Mouse (Mus musculus) lung, embryonic 16.5 days (tissue): ENCODE measurements around the gene Sdccag8. TPM values are rescaled to one million over a fixed set of nuclear protein-coding genes. Genes with fewer than 3 reads are reported as not detected.
"Not testable (repeated sequence)": the region's sequence is repeated elsewhere in the genome, so short reads cannot be mapped to it uniquely, and the experiment has no call there.

ENCODE experiments used
- ATAC-seq: fragments of 200-750 bp; cut with Nextera tagmentation; 2 replicates; pipeline ENCODE4 v1.8.0; 2017; ENCODE audit warnings: low read depth, mild to moderate bottlenecking, moderate library complexity
- H3K27ac ChIP-seq: fragments of 300-500 bp; sonication (generic); 2 replicates; pipeline ENCODE4 v1.5.1; 2014; ENCODE audit warnings: mild to moderate bottlenecking, control low read depth, low read length
- H3K27me3 ChIP-seq: fragments of 300-500 bp; sonication (generic); 2 replicates; pipeline ENCODE4 v1.6.1; 2014; ENCODE audit warnings: low read depth, low read length, mixed read lengths; ENCODE audit not compliant: control insufficient read depth, insufficient read depth
- H3K36me3 ChIP-seq: fragments of 300-500 bp; sonication (generic); 2 replicates; pipeline ENCODE4 v1.6.1; 2014; ENCODE audit warnings: low read length; ENCODE audit not compliant: control insufficient read depth, insufficient read depth
- H3K4me1 ChIP-seq: fragments of 300-500 bp; sonication (generic); replicated peaks from 2 replicates; pipeline ENCODE4 v1.6.1; 2014; ENCODE audit warnings: low read length, mixed read lengths; ENCODE audit not compliant: control insufficient read depth, insufficient read depth
- H3K4me2 ChIP-seq: fragments of 300-500 bp; sonication (generic); 2 replicates; pipeline ENCODE4 v1.6.1; 2014; ENCODE audit warnings: low read depth, low read length, control low read depth
- H3K4me3 ChIP-seq: fragments of 300-500 bp; sonication (generic); 2 replicates; pipeline ENCODE4 v1.5.1; 2014; ENCODE audit warnings: mild to moderate bottlenecking, low read length, control low read depth
- H3K9ac ChIP-seq: fragments of 300-500 bp; sonication (generic); 2 replicates; pipeline ENCODE4 v1.6.1; 2014; ENCODE audit warnings: low read length, control low read depth
- H3K9me3 ChIP-seq: fragments of 300-500 bp; sonication (generic); 2 replicates; pipeline ENCODE4 v1.6.1; 2016; ENCODE audit warnings: low read length; ENCODE audit not compliant: control insufficient read depth
- WGBS: fragments of 180-500 bp; shearing (Covaris S2); extraction: QIAGEN DNeasy Blood & Tissue Kit; methylation state at CpG from one replicate; pipeline ENCODE4 v1.1.7; 2014; 5-methylcytosine and 5-hydroxymethylcytosine counted together
- polyA plus RNA-seq: library from polyadenylated mRNA; unstranded; fragments of >200 nt; fragmentation: Nextera tagmentation; extraction: Ambion mirVana; gene quantifications from 2 replicates; pipeline ENCODE4 v1.2.1, GENCODE M21; 2015

Sdccag8 gene
- polyA plus RNA-seq, 1 experiment from 2014 or later: 16.9 TPM

GRCm38 (mm10) chr1:176939901-176940341 is 125.5 kb downstream of the Sdccag8 start:
- H3K9me3 ChIP-seq: no peaks in the 10 kb centered on the region
- 56% methylated on average over 8 of the region's 8 CpGs for WGBS
- no peak overlapping the region for H3K27ac ChIP-seq
- H3K36me3 ChIP-seq: no peaks in the 10 kb centered on the region
- H3K27me3 ChIP-seq: no peaks in the 10 kb centered on the region
- ATAC-seq: no peak
- no peaks in the 10 kb centered on the region for H3K4me1 ChIP-seq
- H3K4me3 ChIP-seq: no peak overlapping the region
- H3K9ac ChIP-seq: no peak overlapping the region
- H3K4me2 ChIP-seq: no peak overlapping the region

GRCm38 (mm10) chr1:176941286-176941990 is 127.0 kb downstream of the Sdccag8 start:
- not testable (repeated sequence) for H3K4me3 ChIP-seq, ATAC-seq, H3K9me3 ChIP-seq, H3K4me1 ChIP-seq, H3K4me2 ChIP-seq, H3K27me3 ChIP-seq, H3K27ac ChIP-seq, H3K9ac ChIP-seq, H3K36me3 ChIP-seq

- H3K4me3 ChIP-seq: no peak overlapping the region
- H3K36me3 ChIP-seq: no peaks in the 10 kb centered on the region
- no peaks in the 10 kb centered on the region for H3K27me3 ChIP-seq
- no peak for ATAC-seq
- H3K9ac ChIP-seq: no peak overlapping the region
- no peaks in the 10 kb centered on the region for H3K9me3 ChIP-seq
- no peak overlapping the region for H3K4me2 ChIP-seq
- no peak overlapping the region for H3K27ac ChIP-seq
- WGBS: 85% methylated on average over 5 of the region's 5 CpGs
- no peaks in the 10 kb centered on the region for H3K4me1 ChIP-seq
Observed at GRCm38 (mm10) chr1:176943126-176943525, 128.7 kb downstream of the Sdccag8 start.

GRCm38 (mm10) chr1:176943987-176944386 is 129.5 kb downstream of the Sdccag8 start:
- Histone ChIP-seq H3K9ac (no peak overlapping the region), H3K4me2 (no peak overlapping the region), H3K9me3 (no peaks in the 10 kb centered on the region), H3K4me3 (no peak overlapping the region), H3K36me3 (no peaks in the 10 kb centered on the region), H3K27me3 (no peaks in the 10 kb centered on the region), H3K4me1 (no peaks in the 10 kb centered on the region), H3K27ac (no peak overlapping the region)
- 74% methylated on average over 5 of the region's 5 CpGs for WGBS
- ATAC-seq: no peak

GRCm38 (mm10) chr1:176944458-176945174 is 130.2 kb downstream of the Sdccag8 start:
- WGBS: 78% methylated on average over 8 of the region's 8 CpGs
- H3K4me3 ChIP-seq: no peak overlapping the region
- H3K9ac ChIP-seq: no peak overlapping the region
- H3K27me3 ChIP-seq: no peaks in the 10 kb centered on the region
- no peak overlapping the region for H3K4me2 ChIP-seq
- no peaks in the 10 kb centered on the region for H3K4me1 ChIP-seq
- no peaks in the 10 kb centered on the region for H3K36me3 ChIP-seq
- no peak for ATAC-seq
- no peak overlapping the region for H3K27ac ChIP-seq
- no peaks in the 10 kb centered on the region for H3K9me3 ChIP-seq

GRCm38 (mm10) chr1:176945175-176945540 is 130.7 kb downstream of the Sdccag8 start:
- 65% methylated on average over 12 of the region's 12 CpGs for WGBS
- H3K27me3 ChIP-seq: no peaks in the 10 kb centered on the region
- no peak for ATAC-seq

GRCm38 (mm10) chr1:176946031-176946795 is 131.8 kb downstream of the Sdccag8 start:
- H3K36me3 ChIP-seq: no peaks in the 10 kb centered on the region
- no peaks in the 10 kb centered on the region for H3K27me3 ChIP-seq
- H3K4me1 ChIP-seq: no peaks in the 10 kb centered on the region
- no peak overlapping the region for H3K27ac ChIP-seq
- no peak overlapping the region for H3K4me2 ChIP-seq
- ATAC-seq: no peak
- 75% methylated on average over 11 of the region's 11 CpGs for WGBS
- no peak overlapping the region for H3K9ac ChIP-seq
- no peaks in the 10 kb centered on the region for H3K9me3 ChIP-seq
- no peak overlapping the region for H3K4me3 ChIP-seq

More at GRCm38 (mm10) chr1:176945175-176945540, 130.7 kb downstream of the Sdccag8 start:
- H3K4me3 ChIP-seq: no peak overlapping the region
- no peak overlapping the region for H3K4me2 ChIP-seq
- no peaks in the 10 kb centered on the region for H3K36me3 ChIP-seq
- no peaks in the 10 kb centered on the region for H3K9me3 ChIP-seq
- H3K9ac ChIP-seq: no peak overlapping the region
- H3K4me1 ChIP-seq: no peaks in the 10 kb centered on the region
- no peak overlapping the region for H3K27ac ChIP-seq

GRCm38 (mm10) chr1:176946796-176947181 is 132.3 kb downstream of the Sdccag8 start:
- H3K27ac ChIP-seq: no peak overlapping the region
- H3K9ac ChIP-seq: no peak overlapping the region
- H3K4me1 ChIP-seq: no peaks in the 10 kb centered on the region
- no peaks in the 10 kb centered on the region for H3K27me3 ChIP-seq
- H3K9me3 ChIP-seq: no peaks in the 10 kb centered on the region
- no peak overlapping the region for H3K4me3 ChIP-seq
- WGBS: 78% methylated on average over 7 of the region's 7 CpGs
- no peaks in the 10 kb centered on the region for H3K36me3 ChIP-seq
- no peak overlapping the region for H3K4me2 ChIP-seq
- no peak for ATAC-seq

GRCm38 (mm10) chr1:176948861-176949260 is 134.4 kb downstream of the Sdccag8 start:
- H3K4me3 ChIP-seq: no peak overlapping the region
- ATAC-seq: no peak
- WGBS: 59% methylated on average over 6 of the region's 6 CpGs

More at GRCm38 (mm10) chr1:176948861-176949260, 134.4 kb downstream of the Sdccag8 start:
- no peaks in the 10 kb centered on the region for H3K36me3 ChIP-seq
- no peaks in the 10 kb centered on the region for H3K9me3 ChIP-seq
- no peaks in the 10 kb centered on the region for H3K27me3 ChIP-seq
- no peak overlapping the region for H3K9ac ChIP-seq
- H3K4me1 ChIP-seq: no peaks in the 10 kb centered on the region
- H3K4me2 ChIP-seq: no peak overlapping the region
- no peak overlapping the region for H3K27ac ChIP-seq
